Mouse (Mus musculus): Measurements from ENCODE around the gene Ecsit.

The Ecsit gene

GRCm38 (mm10) chr9:22051161-22051957 lies 33.9 kb downstream of the Ecsit start:
- DNase-seq (ENCODE audit: low spot score in 2 of 2), result no peak

GRCm38 (mm10) chr9:22050351-22050889 lies 34.8 kb downstream of the Ecsit start:
- peak; percentile 49 to 55 for DNase-seq (ENCODE audit: low spot score in 2 of 2)

- no peak for DNase-seq (ENCODE audit: low spot score in 2 of 2)
Observed at GRCm38 (mm10) chr9:22049721-22050270, 35.4 kb downstream of the Ecsit start.

GRCm38 (mm10) chr9:22049315-22049714 lies 35.9 kb downstream of the Ecsit start:
- DNase-seq (ENCODE audit: low spot score in 2 of 2), result no peak

GRCm38 (mm10) chr9:22047329-22047728 lies 37.9 kb downstream of the Ecsit start:
- no peak for DNase-seq (ENCODE audit: low spot score in 2 of 2)

GRCm38 (mm10) chr9:22041832-22042231 lies 43.4 kb downstream of the Ecsit start:
- DNase-seq (ENCODE audit: low spot score in 2 of 2), result no peak

- DNase-seq (ENCODE audit: low spot score in 2 of 2), result no peak
Observed at GRCm38 (mm10) chr9:22037826-22038225, 47.4 kb downstream of the Ecsit start.

GRCm38 (mm10) chr9:22035300-22036044 lies 49.8 kb downstream of the Ecsit start:
- no peak for DNase-seq (ENCODE audit: low spot score in 2 of 2)

- no peak for DNase-seq (ENCODE audit: low spot score in 2 of 2)
Observed at GRCm38 (mm10) chr9:22030386-22030785, 54.9 kb downstream of the Ecsit start.

- DNase-seq (ENCODE audit: low spot score in 2 of 2), result no peak
Observed at GRCm38 (mm10) chr9:22028467-22028866, 56.8 kb downstream of the Ecsit start.

- no peak for DNase-seq (ENCODE audit: low spot score in 2 of 2)
Observed at GRCm38 (mm10) chr9:22024592-22024991, 60.6 kb downstream of the Ecsit start.

All from frontal cortex, postnatal 14 days (tissue).